Mouse (Mus musculus): Measurements from ENCODE around the gene Atp6v0c. TPM values are rescaled to one million over a fixed set of nuclear protein-coding genes. Genes with fewer than 3 reads are reported as not detected.
A peak's percentile ranks its signal among the peaks of the same experiment; 100 is the strongest.

Gene Atp6v0c
- total and polyA plus RNA-seq, 3 experiments, result 65.5 to 285 (median 189) TPM

- Histone ChIP-seq H3K4me1 (ENCODE audit: insufficient read depth, low read depth, low read length) (peaks cover 75% of the 10 kb centered on the region), H3K9me3 (replicated peaks) (no peaks in the 10 kb centered on the region), H3K4me3 (ENCODE audit: low read depth, low read length) (peak within 1 kb of the TSS; percentile 83), H3K36me3 (replicated peaks) (peaks cover 71% of the 10 kb centered on the region), H3K27me3 (ENCODE audit: insufficient read depth, low read length) (no peaks in the 10 kb centered on the region)
- TF ChIP-seq POLR2AphosphoS5 (IDR thresholded peaks at IDR 0.05; ENCODE audit: insufficient replicate concordance, low read depth, low read length) (peak; percentile 76; the same call in 1 of the 2 replicates), GATA2 (IDR thresholded peaks at IDR 0.05; ENCODE audit: borderline replicate concordance, low read depth, low read length) (no peak)
- DNase-seq (ENCODE audit: low spot score), result peak; percentile 63
- peak; percentile 67 for ATAC-seq (ENCODE audit: extremely low read depth, insufficient number of reproducible peaks, low FRiP score, poor library complexity, severe bottlenecking)
Measured at GRCm38 (mm10) chr17:24163176-24163962, 6.1 kb downstream of the Atp6v0c start, which contains the start of gene Amdhd2. Gene Amdhd2 (minus strand): TSS chr17:24163766.

- Histone ChIP-seq H3K4me1 (ENCODE audit: insufficient read depth, low read depth, low read length) (peaks cover 71% of the 10 kb centered on the region), H3K4me3 (ENCODE audit: low read depth, low read length) (peak overlapping the region; percentile 83), H3K36me3 (replicated peaks) (peaks cover 72% of the 10 kb centered on the region), H3K27me3 (ENCODE audit: insufficient read depth, low read length) (no peaks in the 10 kb centered on the region), H3K9me3 (replicated peaks) (no peaks in the 10 kb centered on the region)
- no peak for ATAC-seq (ENCODE audit: extremely low read depth, insufficient number of reproducible peaks, low FRiP score, poor library complexity, severe bottlenecking)
- TF ChIP-seq POLR2AphosphoS5 (IDR thresholded peaks at IDR 0.05; ENCODE audit: insufficient replicate concordance, low read depth, low read length) (no peak), TAL1 (conservative IDR thresholded peaks at IDR 0.05; ENCODE audit: low read depth, low read length) (no peak), GATA2 (IDR thresholded peaks at IDR 0.05; ENCODE audit: borderline replicate concordance, low read depth, low read length) (no peak), CTCF (IDR thresholded peaks at IDR 0.05; ENCODE audit: low read depth, low read length) (no peak), GATA1 (IDR thresholded peaks at IDR 0.05; ENCODE audit: borderline replicate concordance, low read length) (no peak)
- DNase-seq (ENCODE audit: low spot score), result no peak
Measured at GRCm38 (mm10) chr17:24162584-24163175, 6.8 kb downstream of the Atp6v0c start.

- no peak for TF ChIP-seq GATA1 (IDR thresholded peaks at IDR 0.05; ENCODE audit: borderline replicate concordance, low read length)
- no peak for TF ChIP-seq CTCF (IDR thresholded peaks at IDR 0.05; ENCODE audit: low read depth, low read length)
- TF ChIP-seq GATA2 (IDR thresholded peaks at IDR 0.05; ENCODE audit: borderline replicate concordance, low read depth, low read length), result no peak
- no peak for TF ChIP-seq TAL1 (conservative IDR thresholded peaks at IDR 0.05; ENCODE audit: low read depth, low read length)
- no peak for TF ChIP-seq POLR2AphosphoS5 (IDR thresholded peaks at IDR 0.05; ENCODE audit: insufficient replicate concordance, low read depth, low read length)
- H3K9me3 ChIP-seq (replicated peaks), result no peaks in the 10 kb centered on the region
- H3K27me3 ChIP-seq (ENCODE audit: insufficient read depth, low read length), result no peaks in the 10 kb centered on the region
- H3K4me1 ChIP-seq (ENCODE audit: insufficient read depth, low read depth, low read length), result peaks cover 59% of the 10 kb centered on the region
- ATAC-seq (ENCODE audit: extremely low read depth, insufficient number of reproducible peaks, low FRiP score, poor library complexity, severe bottlenecking) (no peak), DNase-seq (ENCODE audit: low spot score) (no peak)
- H3K36me3 ChIP-seq (replicated peaks), result peaks cover 72% of the 10 kb centered on the region
- H3K4me3 ChIP-seq (ENCODE audit: low read depth, low read length), result no peak overlapping the region
Measured at GRCm38 (mm10) chr17:24161466-24161865, 8.0 kb downstream of the Atp6v0c start.

DNA sequence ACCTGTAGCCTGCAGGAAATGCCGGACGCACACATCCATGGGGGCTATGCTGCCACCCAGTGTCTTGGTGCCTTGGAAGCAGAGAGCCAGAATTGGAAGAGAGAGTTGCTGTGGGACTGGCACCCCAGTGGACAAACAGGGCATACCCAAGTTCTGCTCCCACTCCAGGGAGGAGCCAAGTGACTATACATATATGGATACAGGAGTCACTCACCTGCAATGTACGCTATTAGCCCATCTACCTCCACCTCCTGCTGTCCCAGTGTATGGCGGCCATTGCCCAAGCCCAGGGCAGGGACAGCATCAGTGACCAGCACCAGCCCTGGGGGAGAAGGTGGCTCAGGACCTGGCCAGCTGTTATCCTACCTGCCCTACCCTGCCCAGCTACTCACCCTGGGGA, 12.0 kb downstream of the Atp6v0c start:
- Histone ChIP-seq H3K4me1 (ENCODE audit: insufficient read depth, low read depth, low read length) (peaks cover 46% of the 10 kb centered on the region), H3K9me3 (replicated peaks) (no peaks in the 10 kb centered on the region), H3K27me3 (ENCODE audit: insufficient read depth, low read length) (no peaks in the 10 kb centered on the region), H3K36me3 (replicated peaks) (peaks cover 78% of the 10 kb centered on the region), H3K4me3 (ENCODE audit: low read depth, low read length) (no peak overlapping the region)
- TF ChIP-seq GATA2 (IDR thresholded peaks at IDR 0.05; ENCODE audit: borderline replicate concordance, low read depth, low read length), result no peak
- no peak for TF ChIP-seq TAL1 (conservative IDR thresholded peaks at IDR 0.05; ENCODE audit: low read depth, low read length)
- TF ChIP-seq GATA1 (IDR thresholded peaks at IDR 0.05; ENCODE audit: borderline replicate concordance, low read length), result no peak
- no peak for TF ChIP-seq CTCF (IDR thresholded peaks at IDR 0.05; ENCODE audit: low read depth, low read length)
- no peak for TF ChIP-seq POLR2AphosphoS5 (IDR thresholded peaks at IDR 0.05; ENCODE audit: insufficient replicate concordance, low read depth, low read length)
- ATAC-seq (ENCODE audit: extremely low read depth, insufficient number of reproducible peaks, low FRiP score, poor library complexity, severe bottlenecking), result no peak
- DNase-seq (ENCODE audit: low spot score), result no peak

GRCm38 (mm10) chr17:24157121-24157520, 12.4 kb downstream of the Atp6v0c start:
- H3K27me3 ChIP-seq (ENCODE audit: insufficient read depth, low read length), result no peaks in the 10 kb centered on the region
- TF ChIP-seq POLR2AphosphoS5 (IDR thresholded peaks at IDR 0.05; ENCODE audit: insufficient replicate concordance, low read depth, low read length) (no peak), GATA2 (IDR thresholded peaks at IDR 0.05; ENCODE audit: borderline replicate concordance, low read depth, low read length) (no peak), TAL1 (conservative IDR thresholded peaks at IDR 0.05; ENCODE audit: low read depth, low read length) (no peak)
- peaks cover 47% of the 10 kb centered on the region for H3K4me1 ChIP-seq (ENCODE audit: insufficient read depth, low read depth, low read length)
- DNase-seq (ENCODE audit: low spot score) (no peak), ATAC-seq (ENCODE audit: extremely low read depth, insufficient number of reproducible peaks, low FRiP score, poor library complexity, severe bottlenecking) (no peak)
- peaks cover 77% of the 10 kb centered on the region for H3K36me3 ChIP-seq (replicated peaks)
- H3K4me3 ChIP-seq (ENCODE audit: low read depth, low read length), result no peak overlapping the region
- H3K9me3 ChIP-seq (replicated peaks), result no peaks in the 10 kb centered on the region

DNA sequence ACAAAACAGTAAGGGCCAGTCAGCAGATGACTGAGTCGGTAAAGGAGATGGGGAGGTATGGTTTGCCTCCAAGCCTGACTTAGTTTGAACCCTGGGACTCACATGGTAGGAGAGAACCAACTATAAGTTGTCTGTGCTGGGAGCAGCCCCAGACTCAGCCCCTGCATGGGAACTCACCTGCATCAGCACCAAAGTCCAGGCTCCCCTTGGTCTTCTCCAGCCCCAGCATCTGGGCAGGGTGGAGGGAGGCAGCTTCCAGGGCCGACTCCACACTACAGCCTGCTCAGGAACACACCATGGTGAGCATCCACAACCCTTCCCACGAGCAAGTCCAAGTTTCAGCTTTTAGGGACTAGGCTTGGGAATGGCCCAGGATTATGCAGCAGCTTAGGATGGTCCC, 13.1 kb downstream of the Atp6v0c start:
- Histone ChIP-seq H3K27me3 (ENCODE audit: insufficient read depth, low read length) (no peaks in the 10 kb centered on the region), H3K4me1 (ENCODE audit: insufficient read depth, low read depth, low read length) (peaks cover 47% of the 10 kb centered on the region), H3K36me3 (replicated peaks) (peaks cover 71% of the 10 kb centered on the region), H3K4me3 (ENCODE audit: low read depth, low read length) (no peak overlapping the region), H3K9me3 (replicated peaks) (no peaks in the 10 kb centered on the region)
- ATAC-seq (ENCODE audit: extremely low read depth, insufficient number of reproducible peaks, low FRiP score, poor library complexity, severe bottlenecking), result no peak
- DNase-seq (ENCODE audit: low spot score), result no peak
- no peak for TF ChIP-seq GATA1 (IDR thresholded peaks at IDR 0.05; ENCODE audit: borderline replicate concordance, low read length)
- no peak for TF ChIP-seq POLR2AphosphoS5 (IDR thresholded peaks at IDR 0.05; ENCODE audit: insufficient replicate concordance, low read depth, low read length)
- no peak for TF ChIP-seq TAL1 (conservative IDR thresholded peaks at IDR 0.05; ENCODE audit: low read depth, low read length)
- no peak for TF ChIP-seq GATA2 (IDR thresholded peaks at IDR 0.05; ENCODE audit: borderline replicate concordance, low read depth, low read length)
- TF ChIP-seq CTCF (IDR thresholded peaks at IDR 0.05; ENCODE audit: low read depth, low read length), result no peak

Data from G1E (cell line).